Mouse (Mus musculus) right cerebral cortex, postnatal 4 days (tissue): Measurements from ENCODE around the gene Acan.

Experiments used
- DNase-seq: peaks from one replicate; pipeline ENCODE4 v3.0.0-alpha.2; 2022

Acan gene

GRCm38 (mm10) chr7:79053383-79053889 lies at the start of gene Acan:
Gene Acan, plus strand, starts transcription at chr7:79053483.
- no peak for DNase-seq

- peak; percentile 4 for DNase-seq
These were observed 31.9 kb upstream of the Acan start for GRCm38 (mm10) chr7:79021293-79021905.

- DNase-seq: no peak
These were observed 24.1 kb upstream of the Acan start for GRCm38 (mm10) chr7:79029138-79029537.

- DNase-seq: no peak
These were observed 19.5 kb upstream of the Acan start for GRCm38 (mm10) chr7:79033745-79034144.

- no peak for DNase-seq
These were observed 18.8 kb upstream of the Acan start for GRCm38 (mm10) chr7:79034521-79034920.

GRCm38 (mm10) chr7:79052081-79052480 lies 1.2 kb upstream of the Acan start:
- DNase-seq: no peak

GRCm38 (mm10) chr7:79052521-79053382 lies 531 bp upstream of the Acan start:
- peak; percentile 26 for DNase-seq

GRCm38 (mm10) chr7:79054111-79054510 lies 828 bp downstream of the Acan start:
- no peak for DNase-seq

- DNase-seq: no peak
These were observed 5.3 kb downstream of the Acan start for GRCm38 (mm10) chr7:79058546-79058945.

- no peak for DNase-seq
These were observed 14.2 kb downstream of the Acan start for GRCm38 (mm10) chr7:79067466-79067865.

GRCm38 (mm10) chr7:79068231-79068630 lies 14.9 kb downstream of the Acan start:
- DNase-seq: no peak

GRCm38 (mm10) chr7:79079212-79079611 lies 25.9 kb downstream of the Acan start:
- no peak for DNase-seq

GRCm38 (mm10) chr7:79080572-79081399 lies 27.5 kb downstream of the Acan start:
- DNase-seq: peak; percentile 87

- DNase-seq: peak; percentile 35
These were observed 35.8 kb downstream of the Acan start for GRCm38 (mm10) chr7:79089111-79089510.

- DNase-seq: no peak
These were observed 43.2 kb downstream of the Acan start for GRCm38 (mm10) chr7:79096492-79096891.

- no peak for DNase-seq
These were observed 60.6 kb downstream of the Acan start for GRCm38 (mm10) chr7:79113848-79114247.

- DNase-seq: peak; percentile 32
These were observed 70.2 kb downstream of the Acan start for GRCm38 (mm10) chr7:79123465-79123864.

GRCm38 (mm10) chr7:79129883-79130282 lies 76.6 kb downstream of the Acan start:
- DNase-seq: no peak

- no peak for DNase-seq
These were observed 77.1 kb downstream of the Acan start for GRCm38 (mm10) chr7:79130385-79130784.

GRCm38 (mm10) chr7:79130843-79131444 lies 77.7 kb downstream of the Acan start, which contains the start of gene Hapln3:
Gene Hapln3, minus strand, starts transcription at chr7:79131018.
- DNase-seq: peak; percentile 38

GRCm38 (mm10) chr7:79133391-79133790 lies 80.1 kb downstream of the Acan start:
- no peak for DNase-seq

- DNase-seq: no peak
These were observed 86.1 kb downstream of the Acan start for GRCm38 (mm10) chr7:79139328-79139824.
